Mouse (Mus musculus) stomach, postnatal 0 days (tissue): ENCODE data around the gene Htr2a.

Experiments used
- CTCF ChIP-seq: IDR thresholded peaks from 2 replicates; pipeline ENCODE4 v1.5.1; 2016; ENCODE audit warnings: antibody characterized with exemption, low read depth, mild to moderate bottlenecking, moderate library complexity
- EP300 ChIP-seq: optimal IDR thresholded peaks from 2 replicates; pipeline ENCODE3; 2016; ENCODE audit warnings: antibody characterized with exemption

DNA sequence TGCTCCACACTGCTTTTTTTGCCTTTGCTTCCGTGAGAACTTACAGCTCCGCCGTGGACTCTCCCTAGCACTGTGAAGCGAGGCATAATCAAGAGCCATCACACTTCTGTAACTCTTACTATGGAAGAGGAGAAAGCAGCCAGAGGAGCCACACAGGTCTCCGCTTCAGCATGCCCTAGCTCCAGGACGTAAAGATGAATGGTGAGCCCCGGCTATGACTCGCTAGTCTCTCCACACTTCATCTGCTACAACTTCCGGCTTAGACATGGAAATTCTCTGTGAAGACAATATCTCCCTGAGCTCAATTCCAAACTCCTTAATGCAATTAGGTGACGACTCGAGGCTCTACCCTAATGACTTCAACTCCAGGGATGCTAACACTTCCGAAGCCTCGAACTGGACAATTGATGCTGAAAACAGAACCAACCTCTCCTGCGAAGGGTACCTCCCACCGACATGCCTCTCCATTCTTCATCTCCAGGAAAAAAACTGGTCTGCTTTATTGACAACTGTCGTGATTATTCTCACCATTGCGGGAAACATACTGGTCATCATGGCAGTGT, 1.1 kb downstream of the Htr2a start:
- TF ChIP-seq CTCF (no peak), EP300 (no peak)
